Mouse (Mus musculus): Measurements from ENCODE around the gene Rai2.

Gene Rai2

GRCm38 (mm10) chrX:161716865-161717763 lies at the start of gene Rai2:
TSS of gene Rai2 (plus strand) at chrX:161717069.
- DNase-seq (ENCODE audit: low read depth): no peak

- DNase-seq (ENCODE audit: low read depth): no peak
Measured at GRCm38 (mm10) chrX:161689336-161689735, 27.5 kb upstream of the Rai2 start.

- DNase-seq (ENCODE audit: low read depth): no peak
Measured at GRCm38 (mm10) chrX:161716503-161716864, 385 bp upstream of the Rai2 start.

- no peak for DNase-seq (ENCODE audit: low read depth)
Measured at GRCm38 (mm10) chrX:161717764-161718382, 1.0 kb downstream of the Rai2 start.

- no peak for DNase-seq (ENCODE audit: low read depth)
Measured at GRCm38 (mm10) chrX:161718548-161718947, 1.7 kb downstream of the Rai2 start.

- no peak for DNase-seq (ENCODE audit: low read depth)
Measured at GRCm38 (mm10) chrX:161721082-161721481, 4.2 kb downstream of the Rai2 start.

GRCm38 (mm10) chrX:161723391-161723808 lies 6.5 kb downstream of the Rai2 start:
- DNase-seq (ENCODE audit: low read depth): no peak

- no peak for DNase-seq (ENCODE audit: low read depth)
Measured at GRCm38 (mm10) chrX:161726257-161726656, 9.4 kb downstream of the Rai2 start.

- DNase-seq (ENCODE audit: low read depth): no peak
Measured at GRCm38 (mm10) chrX:161728507-161728906, 11.6 kb downstream of the Rai2 start.

- DNase-seq (ENCODE audit: low read depth): no peak
Measured at GRCm38 (mm10) chrX:161730026-161730425, 13.2 kb downstream of the Rai2 start.

- DNase-seq (ENCODE audit: low read depth): no peak
Measured at GRCm38 (mm10) chrX:161731859-161732258, 15.0 kb downstream of the Rai2 start.

- no peak for DNase-seq (ENCODE audit: low read depth)
Measured at GRCm38 (mm10) chrX:161733581-161734309, 16.9 kb downstream of the Rai2 start.

GRCm38 (mm10) chrX:161734310-161734676 lies 17.4 kb downstream of the Rai2 start:
- no peak for DNase-seq (ENCODE audit: low read depth)

GRCm38 (mm10) chrX:161739374-161739773 lies 22.5 kb downstream of the Rai2 start:
- DNase-seq (ENCODE audit: low read depth): no peak

- DNase-seq (ENCODE audit: low read depth): no peak
Measured at GRCm38 (mm10) chrX:161743080-161743479, 26.2 kb downstream of the Rai2 start.

GRCm38 (mm10) chrX:161745296-161745695 lies 28.4 kb downstream of the Rai2 start:
- DNase-seq (ENCODE audit: low read depth): no peak

- no peak for DNase-seq (ENCODE audit: low read depth)
Measured at GRCm38 (mm10) chrX:161747337-161747736, 30.5 kb downstream of the Rai2 start.

- peak; percentile 2 for DNase-seq (ENCODE audit: low read depth)
Measured at GRCm38 (mm10) chrX:161753514-161753913, 36.6 kb downstream of the Rai2 start.

GRCm38 (mm10) chrX:161776321-161776962 lies 59.6 kb downstream of the Rai2 start:
- DNase-seq (ENCODE audit: low read depth): no peak

GRCm38 (mm10) chrX:161780321-161781034 lies 63.6 kb downstream of the Rai2 start:
- no peak for DNase-seq (ENCODE audit: low read depth)

GRCm38 (mm10) chrX:161790182-161790581 lies 73.3 kb downstream of the Rai2 start:
- no peak for DNase-seq (ENCODE audit: low read depth)

- peak; percentile 32 for DNase-seq (ENCODE audit: low read depth)
Measured at GRCm38 (mm10) chrX:161826186-161826585, 109.3 kb downstream of the Rai2 start.
